Mouse (Mus musculus): ENCODE results near the gene Slc46a2. TPM values are rescaled to one million over a fixed set of nuclear protein-coding genes. Genes with fewer than 3 reads are reported as not detected.

Gene Slc46a2
- polyA plus RNA-seq, 1 experiment from 2014 or later, result not detected

GRCm38 (mm10) chr4:59870433-59870832 is 44.4 kb downstream of the Slc46a2 start:
- WGBS, result 82% methylated on average over 6 of the region's 6 CpGs
- Histone ChIP-seq H3K4me2 (no peak overlapping the region), H3K9me3 (no peaks in the 10 kb centered on the region), H3K27ac (replicated peaks) (no peak overlapping the region), H3K9ac (no peak overlapping the region), H3K36me3 (no peaks in the 10 kb centered on the region), H3K4me1 (replicated peaks) (peaks cover 7% of the 10 kb centered on the region; the same call in 1 of the 2 replicates), H3K4me3 (no peak overlapping the region), H3K27me3 (no peaks in the 10 kb centered on the region)
- no peak for ATAC-seq (ENCODE audit: low FRiP score, low read depth)

- no peak overlapping the region for H3K27ac ChIP-seq (replicated peaks)
Observed at GRCm38 (mm10) chr4:59869488-59870057, 45.3 kb downstream of the Slc46a2 start.

GRCm38 (mm10) chr4:59868086-59868485 is 46.8 kb downstream of the Slc46a2 start:
- H3K4me1 ChIP-seq (replicated peaks), result peaks cover 7% of the 10 kb centered on the region; the same call in 1 of the 2 replicates
- H3K9ac ChIP-seq, result no peak overlapping the region
- no peaks in the 10 kb centered on the region for H3K27me3 ChIP-seq
- H3K4me3 ChIP-seq, result no peak overlapping the region
- no peaks in the 10 kb centered on the region for H3K9me3 ChIP-seq
- no peak for ATAC-seq (ENCODE audit: low FRiP score, low read depth)
- H3K4me2 ChIP-seq, result no peak overlapping the region
- H3K27ac ChIP-seq (replicated peaks), result no peak overlapping the region
- WGBS, result 86% methylated on average over 11 of the region's 11 CpGs
- H3K36me3 ChIP-seq, result no peaks in the 10 kb centered on the region

More at GRCm38 (mm10) chr4:59869488-59870057, 45.3 kb downstream of the Slc46a2 start:
- no peaks in the 10 kb centered on the region for H3K9me3 ChIP-seq
- peaks cover 7% of the 10 kb centered on the region; the same call in 1 of the 2 replicates for H3K4me1 ChIP-seq (replicated peaks)
- no peak overlapping the region for H3K9ac ChIP-seq
- H3K4me3 ChIP-seq, result no peak overlapping the region
- H3K27me3 ChIP-seq, result no peaks in the 10 kb centered on the region
- ATAC-seq (ENCODE audit: low FRiP score, low read depth), result no peak
- 66% methylated on average over 6 of the region's 6 CpGs for WGBS
- H3K36me3 ChIP-seq, result no peaks in the 10 kb centered on the region
- H3K4me2 ChIP-seq, result no peak overlapping the region

DNA sequence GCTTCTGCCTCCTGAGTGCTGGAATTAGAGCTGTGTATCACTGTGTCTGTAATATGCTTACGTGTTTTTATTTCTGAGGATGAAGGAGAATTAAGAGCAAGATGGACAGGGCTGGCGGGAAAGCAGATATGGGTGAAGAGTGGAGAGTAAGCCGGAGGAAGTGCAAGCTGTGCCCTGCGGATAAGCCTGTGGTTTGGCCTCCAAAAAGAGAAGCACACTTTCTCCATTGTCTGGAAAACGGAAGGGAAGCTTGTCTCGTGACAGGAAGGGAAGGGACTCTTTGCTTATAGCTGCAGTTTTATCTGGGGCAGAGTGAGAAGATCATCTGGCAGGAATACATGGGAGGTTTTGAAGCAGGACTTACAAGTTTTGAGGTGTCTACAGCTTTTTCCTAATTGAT is 51.0 kb downstream of the Slc46a2 start:
- ATAC-seq (ENCODE audit: low FRiP score, low read depth), result no peak
- H3K4me3 ChIP-seq, result no peak overlapping the region
- no peak overlapping the region for H3K27ac ChIP-seq (replicated peaks)
- WGBS, result 81% methylated on average over 6 of the region's 6 CpGs
- H3K36me3 ChIP-seq, result no peaks in the 10 kb centered on the region
- H3K27me3 ChIP-seq, result no peaks in the 10 kb centered on the region
- no peak overlapping the region for H3K4me2 ChIP-seq
- H3K4me1 ChIP-seq (replicated peaks), result peaks cover 20% of the 10 kb centered on the region
- no peaks in the 10 kb centered on the region for H3K9me3 ChIP-seq
- H3K9ac ChIP-seq, result no peak overlapping the region

DNA sequence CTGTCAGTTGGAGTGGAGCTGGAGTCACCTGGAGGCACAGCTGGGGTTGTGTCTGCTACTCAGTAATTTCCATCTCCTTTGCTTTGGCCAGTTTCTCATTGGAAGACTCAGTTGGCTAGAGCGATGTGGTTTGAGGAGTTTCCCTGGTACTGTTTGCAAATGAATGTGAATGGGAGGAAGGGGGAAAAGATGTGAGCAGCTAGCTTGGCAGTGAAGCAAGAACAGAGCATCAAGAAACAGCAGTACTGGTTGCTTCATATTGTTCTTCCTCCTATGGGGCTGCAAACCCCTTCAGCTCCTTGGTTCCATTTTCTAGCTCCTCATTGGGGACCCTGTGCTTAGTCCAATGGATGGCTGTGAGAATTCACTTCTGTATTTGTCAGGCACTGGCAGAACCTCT is 52.5 kb downstream of the Slc46a2 start:
- Histone ChIP-seq H3K4me3 (no peak overlapping the region), H3K27me3 (no peaks in the 10 kb centered on the region), H3K36me3 (peaks cover 3% of the 10 kb centered on the region; the same call in 1 of the 2 replicates), H3K9me3 (no peaks in the 10 kb centered on the region), H3K4me2 (no peak overlapping the region), H3K9ac (no peak overlapping the region), H3K4me1 (replicated peaks) (peaks cover 20% of the 10 kb centered on the region), H3K27ac (replicated peaks) (no peak overlapping the region)
- WGBS, result 47% methylated on average over 1 of the region's 1 CpGs
- ATAC-seq (ENCODE audit: low FRiP score, low read depth), result no peak

- Histone ChIP-seq H3K36me3 (peaks cover 3% of the 10 kb centered on the region; the same call in 1 of the 2 replicates), H3K27me3 (no peaks in the 10 kb centered on the region), H3K9ac (no peak overlapping the region), H3K9me3 (no peaks in the 10 kb centered on the region), H3K27ac (replicated peaks) (no peak overlapping the region), H3K4me3 (no peak overlapping the region), H3K4me1 (replicated peaks) (peaks cover 20% of the 10 kb centered on the region), H3K4me2 (no peak overlapping the region)
- no peak for ATAC-seq (ENCODE audit: low FRiP score, low read depth)
- 57% methylated on average over 4 of the region's 4 CpGs for WGBS
Observed at GRCm38 (mm10) chr4:59861871-59862270, 53.0 kb downstream of the Slc46a2 start.

GRCm38 (mm10) chr4:59860431-59860830 is 54.4 kb downstream of the Slc46a2 start:
- ATAC-seq (ENCODE audit: low FRiP score, low read depth), result no peak; the same call in 1 of the 2 replicates
- Histone ChIP-seq H3K27me3 (no peaks in the 10 kb centered on the region), H3K36me3 (peaks cover 3% of the 10 kb centered on the region; the same call in 1 of the 2 replicates), H3K27ac (replicated peaks) (peak overlapping the region; percentile 34; the same call in 1 of the 2 replicates), H3K4me1 (replicated peaks) (peaks cover 20% of the 10 kb centered on the region), H3K9ac (no peak overlapping the region), H3K4me3 (no peak overlapping the region), H3K4me2 (no peak overlapping the region), H3K9me3 (no peaks in the 10 kb centered on the region)
- 61% methylated on average over 2 of the region's 2 CpGs for WGBS

DNA sequence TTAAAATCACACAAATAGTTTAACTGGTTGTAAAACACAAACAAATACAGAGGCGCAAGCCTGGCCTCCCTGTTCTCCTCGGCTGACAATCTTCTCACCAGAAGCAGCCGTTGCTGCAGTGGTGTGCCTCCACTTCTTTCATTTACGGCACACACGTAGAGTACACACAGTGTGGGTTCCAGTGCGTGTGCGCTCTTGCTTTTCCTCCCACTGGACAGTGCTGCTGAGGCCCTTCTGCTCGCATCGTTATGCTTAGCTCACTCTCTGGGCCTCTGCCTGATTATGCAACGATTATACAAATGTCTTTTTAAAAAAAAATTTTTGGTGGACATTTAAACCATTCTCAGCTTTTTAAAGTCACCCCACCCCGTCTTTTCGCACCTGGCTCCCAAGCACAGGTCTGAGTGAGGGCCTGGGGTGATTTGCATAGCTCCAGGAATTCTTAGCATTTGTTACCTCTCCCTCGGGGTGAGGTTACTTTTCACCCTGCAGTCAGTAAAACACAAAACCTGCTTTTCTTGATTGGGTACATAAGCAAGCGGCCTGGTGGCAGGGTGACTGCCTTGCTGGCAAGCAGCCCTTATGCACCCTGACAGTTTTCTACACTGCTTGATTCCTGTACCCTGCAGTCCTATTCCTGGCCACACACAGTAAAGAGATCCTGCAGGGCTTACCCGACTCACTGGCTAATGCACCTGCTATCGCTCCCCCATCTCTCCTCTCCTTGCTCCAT is 55.0 kb downstream of the Slc46a2 start:
- Histone ChIP-seq H3K27me3 (no peaks in the 10 kb centered on the region), H3K4me1 (replicated peaks) (peaks cover 20% of the 10 kb centered on the region), H3K27ac (replicated peaks) (peak overlapping the region; percentile 34), H3K9me3 (no peaks in the 10 kb centered on the region), H3K9ac (no peak overlapping the region), H3K4me2 (no peak overlapping the region), H3K4me3 (no peak overlapping the region), H3K36me3 (peaks cover 3% of the 10 kb centered on the region; the same call in 1 of the 2 replicates)
- no peak; the same call in none of the 2 replicates for ATAC-seq (ENCODE audit: low FRiP score, low read depth)
- WGBS, result 62% methylated on average over 16 of the region's 16 CpGs

Other genes starting within 250 kb of the Slc46a2 start
- gene Inip, start 113.5 kb downstream of the Slc46a2 start, polyA plus RNA-seq (2015; fragmentation: Nextera tagmentation; extraction: Ambion mirVana), result 53.3 and 53.8 TPM in 2 replicates
- gene Snx30, start 109.2 kb downstream of the Slc46a2 start, polyA plus RNA-seq (2015; fragmentation: Nextera tagmentation; extraction: Ambion mirVana), result 18.3 TPM in 2 replicates
- not detected in 2 replicates for gene Mup4, start 45.7 kb upstream of the Slc46a2 start, polyA plus RNA-seq (2015; fragmentation: Nextera tagmentation; extraction: Ambion mirVana)
- not detected in 2 replicates for gene Mup6, start 49.2 kb upstream of the Slc46a2 start, polyA plus RNA-seq (2015; fragmentation: Nextera tagmentation; extraction: Ambion mirVana)
- not detected in 2 replicates for gene Mup7, start 155.4 kb upstream of the Slc46a2 start, polyA plus RNA-seq (2015; fragmentation: Nextera tagmentation; extraction: Ambion mirVana)
- gene Mup2, start 239.2 kb upstream of the Slc46a2 start, polyA plus RNA-seq (2015; fragmentation: Nextera tagmentation; extraction: Ambion mirVana), result not detected in 2 replicates